Mouse (Mus musculus) MEL (cell line): ENCODE results near the gene Exoc3l2. TPM values are rescaled to one million over a fixed set of nuclear protein-coding genes. Genes with fewer than 3 reads are reported as not detected.
"Not testable (repeated sequence)": the region's sequence is repeated elsewhere in the genome, so short reads cannot be mapped to it uniquely, and the experiment has no call there.

ENCODE experiments used
- DNase-seq: peaks from one replicate; pipeline ENCODE4 v3.0.0; 2011; ENCODE audit warnings: low read depth, low spot score
- H3K27ac ChIP-seq: 2 replicates; pipeline ENCODE4 v1.5.1; 2012; ENCODE audit warnings: low read depth, mild to moderate bottlenecking, control low read depth, low read length, moderate library complexity; ENCODE audit not compliant: control insufficient read depth
- H3K27me3 ChIP-seq, 2 experiments: fragments of 150-350 bp in 1 of 2; sonication (generic) in 1 of 2; 2 replicates each; pipeline ENCODE4 v1.6.1; 2012; ENCODE audit warnings: low read length in 2 of 2, mild to moderate bottlenecking in 2 of 2, improper control_type of control experiment in 1 of 2, moderate library complexity in 1 of 2; ENCODE audit not compliant: insufficient read depth in 2 of 2, control insufficient read depth in 1 of 2
- H3K36me3 ChIP-seq, 2 experiments: 2 replicates each; pipeline ENCODE4 v1.6.1; 2012 to 2014; ENCODE audit warnings: low read length in 2 of 2, improper control_type of control experiment in 1 of 2, inconsistent platforms in 1 of 2, mild to moderate bottlenecking in 1 of 2; ENCODE audit not compliant: insufficient read depth in 2 of 2, control insufficient read depth in 1 of 2
- H3K4me1 ChIP-seq, 2 experiments: fragments of 150-350 bp in 1 of 2; sonication (generic) in 1 of 2; 2 replicates each; pipeline ENCODE4 v1.6.1; 2012; ENCODE audit warnings: low read length in 2 of 2, improper control_type of control experiment in 1 of 2, mild to moderate bottlenecking in 1 of 2; ENCODE audit not compliant: insufficient read depth in 2 of 2, control insufficient read depth in 1 of 2
- H3K4me3 ChIP-seq, 2 experiments: fragments of 150-350 bp in 1 of 2; sonication (generic) in 1 of 2; 2 replicates each; pipeline ENCODE4 v1.5.1; 2012; ENCODE audit warnings: low read depth in 2 of 2, low read length in 2 of 2, mild to moderate bottlenecking in 2 of 2, moderate library complexity in 2 of 2, control low read depth in 1 of 2, improper control_type of control experiment in 1 of 2; ENCODE audit not compliant: control insufficient read depth in 1 of 2, insufficient read depth in 1 of 2
- H3K79me2 ChIP-seq: 2 replicates; pipeline ENCODE4 v1.6.1; 2012; ENCODE audit warnings: mild to moderate bottlenecking, low read length, moderate library complexity; ENCODE audit not compliant: control insufficient read depth, poor library complexity, insufficient read depth
- H3K9ac ChIP-seq: 2 replicates; pipeline ENCODE4 v1.6.1; 2012; ENCODE audit warnings: low read depth, mild to moderate bottlenecking, control low read depth, low read length, moderate library complexity; ENCODE audit not compliant: control insufficient read depth, poor library complexity, severe bottlenecking
- H3K9me3 ChIP-seq: fragments of 150-350 bp; sonication (generic); replicated peaks from 2 replicates; pipeline ENCODE4 v1.6.1; 2012; ENCODE audit warnings: mild to moderate bottlenecking, low read length, improper control_type of control experiment, moderate library complexity; ENCODE audit not compliant: insufficient read depth
- BHLHE40 ChIP-seq: IDR thresholded peaks from 2 replicates; pipeline ENCODE4 v1.6.1; 2012; ENCODE audit warnings: low read depth, mild to moderate bottlenecking, inconsistent platforms, low read length, improper control_type of control experiment, borderline replicate concordance
- GABPA ChIP-seq: IDR thresholded peaks from 2 replicates; pipeline ENCODE4 v1.6.1; 2012; ENCODE audit warnings: low read depth, mild to moderate bottlenecking, inconsistent platforms, low read length, improper control_type of control experiment, moderate library complexity
- HCFC1 ChIP-seq: IDR thresholded peaks from 2 replicates; pipeline ENCODE4 v1.6.1; 2012; ENCODE audit warnings: low read depth, mild to moderate bottlenecking, inconsistent platforms, low read length, improper control_type of control experiment, moderate library complexity
- MAFK ChIP-seq: IDR thresholded peaks from 2 replicates; pipeline ENCODE4 v1.6.1; 2011; ENCODE audit warnings: low read depth, mild to moderate bottlenecking, low read length, improper control_type of control experiment, borderline replicate concordance
- MAX ChIP-seq: IDR thresholded peaks from 2 replicates; pipeline ENCODE4 v1.6.1; 2011; ENCODE audit warnings: low read length, improper control_type of control experiment
- MXI1 ChIP-seq: IDR thresholded peaks from 2 replicates; pipeline ENCODE4 v1.6.1; 2011; ENCODE audit warnings: mild to moderate bottlenecking, low read depth, low read length, improper control_type of control experiment
- MYB ChIP-seq: IDR thresholded peaks from 2 replicates; pipeline ENCODE4 v1.6.1; 2011; ENCODE audit warnings: mild to moderate bottlenecking, low read depth, low read length, improper control_type of control experiment
- MYC ChIP-seq: IDR thresholded peaks from 2 replicates; pipeline ENCODE4 v1.6.1; 2011; ENCODE audit warnings: low read depth, mild to moderate bottlenecking, low read length, improper control_type of control experiment, moderate library complexity
- NELFE ChIP-seq: IDR thresholded peaks from 2 replicates; pipeline ENCODE4 v1.6.1; 2011; ENCODE audit warnings: low read depth, low read length, improper control_type of control experiment
- POLR2A ChIP-seq, 2 experiments: IDR thresholded peaks; 2 replicates each; pipeline ENCODE4 v1.6.1; 2011 to 2012; ENCODE audit warnings: low read length in 2 of 2, mild to moderate bottlenecking in 2 of 2, control low read depth in 1 of 2, improper control_type of control experiment in 1 of 2, low read depth in 1 of 2, moderate library complexity in 1 of 2; ENCODE audit not compliant: control insufficient read depth in 1 of 2, insufficient read depth in 1 of 2, poor library complexity in 1 of 2
- POLR2AphosphoS2 ChIP-seq: IDR thresholded peaks from 2 replicates; pipeline ENCODE4 v1.6.1; 2011; ENCODE audit warnings: low read length, improper control_type of control experiment
- SIN3A ChIP-seq: IDR thresholded peaks from 2 replicates; pipeline ENCODE4 v1.6.1; 2012; ENCODE audit warnings: low read length, improper control_type of control experiment, inconsistent platforms
- TAL1 ChIP-seq: IDR thresholded peaks from 2 replicates; pipeline ENCODE4 v1.6.1; 2012; ENCODE audit warnings: mild to moderate bottlenecking, inconsistent platforms, low read length, moderate library complexity, mixed read lengths
- TBP ChIP-seq: IDR thresholded peaks from 2 replicates; pipeline ENCODE4 v1.8.0; 2011; ENCODE audit warnings: low read depth, low read length, improper control_type of control experiment
- TCF12 ChIP-seq: IDR thresholded peaks from 2 replicates; pipeline ENCODE4 v1.6.1; 2014; ENCODE audit warnings: low read depth, mild to moderate bottlenecking, inconsistent platforms, low read length, improper control_type of control experiment, moderate library complexity
- UBTF ChIP-seq: IDR thresholded peaks from 2 replicates; pipeline ENCODE4 v1.6.1; 2012; ENCODE audit warnings: low read depth, mild to moderate bottlenecking, inconsistent platforms, low read length, improper control_type of control experiment, moderate library complexity, borderline replicate concordance; ENCODE audit not compliant: insufficient read depth
- USF1 ChIP-seq: IDR thresholded peaks from 2 replicates; pipeline ENCODE4 v1.6.1; 2014; ENCODE audit warnings: low read depth, mild to moderate bottlenecking, inconsistent platforms, low read length, improper control_type of control experiment, moderate library complexity
- USF2 ChIP-seq, 2 experiments: IDR thresholded peaks; 2 replicates each; pipeline ENCODE4 v1.6.1; 2011 to 2012; ENCODE audit warnings: improper control_type of control experiment in 2 of 2, low read length in 2 of 2, borderline replicate concordance in 1 of 2, inconsistent platforms in 1 of 2, low read depth in 1 of 2, mild to moderate bottlenecking in 1 of 2; ENCODE audit not compliant: insufficient read depth in 1 of 2
- polyA plus RNA-seq, 2 experiments: library from polyadenylated mRNA; stranded (reverse) in 1 of 2; unstranded in 1 of 2; fragments of >175 nt in 1 of 2; fragments of >200 nt in 1 of 2; gene quantifications; 2 replicates each; pipeline versions ENCODE4 v1.2.1 to v1.2.4; 2012; ENCODE audit warnings: low replicate concordance in 2 of 2, low read depth in 1 of 2; ENCODE audit not compliant: insufficient read length in 2 of 2, insufficient read depth in 1 of 2, missing spikeins in 1 of 2
- total RNA-seq: library from RNA; depleted of rRNA; stranded (reverse); fragments of 300-350 nt; gene quantifications from 2 replicates; pipeline ENCODE4 v1.2.3, GENCODE M21; 2012

The Exoc3l2 gene
- total and polyA plus RNA-seq, 3 experiments, result 0.08 TPM; not detected in 1

GRCm38 (mm10) chr7:19509786-19510185, 46.7 kb downstream of the Exoc3l2 start:
- Histone ChIP-seq H3K9me3 (no peaks in the 10 kb centered on the region), H3K27ac (no peak overlapping the region), H3K4me1 (peaks cover 0 to 6% of the 10 kb centered on the region in 2 experiments; a peak in 2 of 4 replicates), H3K36me3 (peaks cover 0 to 3% of the 10 kb centered on the region in 2 experiments; a peak in 1 of 4 replicates), H3K4me3 (peak overlapping the region in 1 of 2 experiments; percentile 94; a peak in 2 of 4 replicates), H3K27me3 (no peaks in the 10 kb centered on the region), H3K79me2 (peaks cover 21% of the 10 kb centered on the region), H3K9ac (peak overlapping the region; percentile 11; the same call in 1 of the 2 replicates)
- DNase-seq, result peak; percentile 24
- TF ChIP-seq TCF12 (no peak), MAX (no peak), POLR2AphosphoS2 (no peak), MYB (no peak), MYC (no peak), MXI1 (no peak), BHLHE40 (no peak), TBP (no peak), TAL1 (no peak), HCFC1 (no peak), UBTF (no peak), POLR2A (IDR thresholded peaks at IDR 0.05; ENCODE audit: control insufficient read depth in 1 of 2, insufficient read depth in 1 of 2, low read depth in 1 of 2, low read length in 2 of 2, poor library complexity in 1 of 2) (no peak), USF1 (no peak), SIN3A (no peak), MAFK (no peak), NELFE (no peak), USF2 (IDR thresholded peaks at IDR 0.05; ENCODE audit: borderline replicate concordance in 1 of 2, insufficient read depth in 1 of 2, low read depth in 1 of 2, low read length in 2 of 2) (no peak), GABPA (no peak)

GRCm38 (mm10) chr7:19511934-19512333, 48.8 kb downstream of the Exoc3l2 start:
- H3K4me3 ChIP-seq, H3K4me1 ChIP-seq, H3K27ac ChIP-seq, DNase-seq, H3K27me3 ChIP-seq, H3K9ac ChIP-seq, H3K9me3 ChIP-seq, H3K36me3 ChIP-seq: not testable (repeated sequence)
- peaks cover 21% of the 10 kb centered on the region for H3K79me2 ChIP-seq
